Mouse (Mus musculus) embryonic facial prominence, embryonic 10.5 days (tissue): ENCODE results near the gene Ap3b1. TPM values are rescaled to one million over a fixed set of nuclear protein-coding genes. Genes with fewer than 3 reads are reported as not detected.
A peak's percentile ranks its signal among the peaks of the same experiment; 100 is the strongest.

Experiments used
- DNase-seq: peaks from one replicate; pipeline ENCODE4 v3.0.0-alpha.2; 2017; ENCODE audit warnings: low spot score
- H3K27ac ChIP-seq: fragments of 300-500 bp; sonication (generic); replicated peaks from 2 replicates; pipeline ENCODE4 v1.5.1; 2016; ENCODE audit warnings: mild to moderate bottlenecking
- H3K27me3 ChIP-seq: fragments of 300-500 bp; sonication (generic); replicated peaks from 2 replicates; pipeline ENCODE4 v1.6.1; 2016; ENCODE audit warnings: low read depth, mild to moderate bottlenecking; ENCODE audit not compliant: poor library complexity, severe bottlenecking
- H3K36me3 ChIP-seq: fragments of 300-500 bp; sonication (generic); replicated peaks from 2 replicates; pipeline ENCODE4 v1.6.1; 2016; ENCODE audit warnings: mild to moderate bottlenecking, moderate library complexity
- H3K4me1 ChIP-seq: fragments of 300-500 bp; sonication (generic); 2 replicates; pipeline ENCODE4 v1.6.1; 2016
- H3K4me3 ChIP-seq: fragments of 300-500 bp; sonication (generic); 2 replicates; pipeline ENCODE4 v1.5.1; 2016; ENCODE audit warnings: mild to moderate bottlenecking, moderate library complexity
- H3K9me3 ChIP-seq: fragments of 300-500 bp; sonication (generic); 2 replicates; pipeline ENCODE4 v1.6.1; 2016; ENCODE audit warnings: mild to moderate bottlenecking
- WGBS: fragments of 180-500 bp; shearing (Covaris S2); methylation state at CpG from one replicate; pipeline ENCODE4 v1.1.7; 2016; 5-methylcytosine and 5-hydroxymethylcytosine counted together
- polyA plus RNA-seq: library from polyadenylated mRNA; unstranded; fragments of >200 nt; fragmentation: Nextera tagmentation; extraction: Ambion mirVana; gene quantifications from 2 replicates; pipeline ENCODE4 v1.2.1, GENCODE M21; 2016

Ap3b1 gene
- polyA plus RNA-seq, 1 experiment from 2014 or later: 37.7 TPM

DNA sequence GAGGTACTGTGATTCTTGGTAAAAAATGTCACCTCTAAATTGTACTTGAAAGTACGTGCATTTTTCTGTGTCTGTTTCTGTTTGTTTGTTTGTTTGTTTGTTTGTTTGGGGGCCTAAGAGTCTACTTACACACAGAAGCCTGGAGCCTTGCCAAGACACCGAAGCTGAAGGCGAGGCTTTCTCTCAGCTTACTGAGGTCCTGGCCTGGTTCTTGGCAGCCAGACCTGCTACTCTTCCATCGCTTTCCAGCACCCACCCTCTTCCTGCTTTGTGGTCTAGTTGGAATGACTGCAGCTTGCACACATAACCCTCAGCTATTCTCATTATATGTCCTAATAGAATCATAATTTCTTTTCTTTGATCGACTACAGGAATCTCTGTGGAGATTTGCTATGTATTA lies 80.6 kb downstream of the Ap3b1 start:
- DNase-seq: no peak
- peaks cover 23% of the 10 kb centered on the region for H3K36me3 ChIP-seq
- WGBS: 94% methylated on average over 5 of the region's 5 CpGs
- no peak overlapping the region for H3K4me3 ChIP-seq
- H3K27me3 ChIP-seq: no peaks in the 10 kb centered on the region
- H3K27ac ChIP-seq: no peak overlapping the region
- peaks cover 2% of the 10 kb centered on the region; the same call in 1 of the 2 replicates for H3K4me1 ChIP-seq
- H3K9me3 ChIP-seq: no peaks in the 10 kb centered on the region

DNA sequence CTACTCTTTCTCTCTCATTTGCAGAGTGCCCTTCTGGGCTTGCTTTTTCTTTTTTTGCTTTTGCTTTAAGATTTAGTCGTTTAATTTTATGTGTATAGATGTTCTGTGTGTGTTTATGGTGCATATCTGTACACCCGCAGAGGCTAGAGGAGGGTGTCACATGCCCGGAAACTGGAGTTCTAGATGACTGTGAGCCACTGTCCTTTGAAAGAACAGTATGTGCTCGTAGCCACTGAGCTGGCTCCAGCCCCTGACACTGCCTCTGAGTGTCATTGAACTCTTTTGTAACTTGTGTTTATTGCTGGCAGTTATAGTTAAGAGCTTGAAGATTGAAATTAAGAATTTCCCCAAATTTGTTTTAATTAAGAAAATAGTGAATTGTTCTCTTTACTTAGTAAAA lies 82.4 kb downstream of the Ap3b1 start:
- WGBS: 89% methylated on average over 4 of the region's 4 CpGs
- Histone ChIP-seq H3K4me3 (no peak overlapping the region), H3K4me1 (peaks cover 2% of the 10 kb centered on the region; the same call in 1 of the 2 replicates)

DNA sequence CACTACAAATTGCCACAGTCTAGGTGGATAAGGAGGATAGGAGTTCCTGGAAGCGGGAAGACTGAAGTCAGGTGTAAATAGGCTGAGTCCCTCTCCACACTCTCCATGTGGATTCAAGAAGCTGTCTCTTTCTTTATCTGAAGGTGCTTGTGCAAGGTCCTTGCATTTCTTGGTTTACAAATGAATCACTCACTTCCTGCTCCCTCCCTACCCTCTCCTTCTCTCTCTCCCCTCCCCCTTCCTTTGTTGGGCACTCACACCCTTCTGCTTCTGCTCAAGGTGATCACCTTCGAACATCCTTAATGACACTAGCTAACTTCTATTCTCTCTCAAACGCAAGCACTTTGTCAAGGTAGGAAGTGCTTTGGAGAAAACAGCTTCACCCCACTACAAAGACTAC lies 84.7 kb downstream of the Ap3b1 start:
- no peak overlapping the region for H3K4me3 ChIP-seq

More for the DNA sequence above, 82.4 kb downstream of the Ap3b1 start:
- no peak for DNase-seq
- no peaks in the 10 kb centered on the region for H3K27me3 ChIP-seq
- H3K27ac ChIP-seq: no peak overlapping the region
- H3K9me3 ChIP-seq: no peaks in the 10 kb centered on the region
- peaks cover 20% of the 10 kb centered on the region; the same call in 1 of the 2 replicates for H3K36me3 ChIP-seq

DNA sequence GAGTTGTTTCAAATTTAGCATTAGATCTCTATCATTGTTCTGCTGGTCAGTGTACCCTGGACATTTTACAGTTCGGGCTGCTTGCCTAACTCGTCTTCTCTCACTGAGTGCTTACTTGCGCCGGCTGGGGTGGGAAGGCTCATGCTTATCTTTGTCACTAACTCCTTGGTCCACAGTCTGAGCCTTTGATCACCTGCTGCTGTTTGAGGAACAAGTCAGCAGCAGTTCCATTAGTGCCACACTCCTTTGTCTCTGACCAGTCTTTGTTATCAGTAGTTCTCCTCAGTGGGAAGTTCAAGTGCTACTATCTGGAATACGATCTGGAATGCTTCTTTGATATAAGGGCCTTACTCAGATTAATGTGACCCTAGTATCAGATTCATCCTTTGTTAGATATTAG lies 86.3 kb downstream of the Ap3b1 start:
- H3K27ac ChIP-seq: no peak overlapping the region
- no peaks in the 10 kb centered on the region for H3K9me3 ChIP-seq
- H3K27me3 ChIP-seq: no peaks in the 10 kb centered on the region
- peaks cover 2% of the 10 kb centered on the region; the same call in 1 of the 2 replicates for H3K4me1 ChIP-seq
- 87% methylated on average over 5 of the region's 5 CpGs for WGBS
- peaks cover 38% of the 10 kb centered on the region for H3K36me3 ChIP-seq
- DNase-seq: no peak
- no peak overlapping the region for H3K4me3 ChIP-seq

More for the DNA sequence above, 84.7 kb downstream of the Ap3b1 start:
- H3K9me3 ChIP-seq: no peaks in the 10 kb centered on the region
- no peak for DNase-seq
- 81% methylated on average over 3 of the region's 3 CpGs for WGBS
- H3K36me3 ChIP-seq: peaks cover 31% of the 10 kb centered on the region
- no peak overlapping the region for H3K27ac ChIP-seq
- peaks cover 2% of the 10 kb centered on the region; the same call in 1 of the 2 replicates for H3K4me1 ChIP-seq
- no peaks in the 10 kb centered on the region for H3K27me3 ChIP-seq

DNA sequence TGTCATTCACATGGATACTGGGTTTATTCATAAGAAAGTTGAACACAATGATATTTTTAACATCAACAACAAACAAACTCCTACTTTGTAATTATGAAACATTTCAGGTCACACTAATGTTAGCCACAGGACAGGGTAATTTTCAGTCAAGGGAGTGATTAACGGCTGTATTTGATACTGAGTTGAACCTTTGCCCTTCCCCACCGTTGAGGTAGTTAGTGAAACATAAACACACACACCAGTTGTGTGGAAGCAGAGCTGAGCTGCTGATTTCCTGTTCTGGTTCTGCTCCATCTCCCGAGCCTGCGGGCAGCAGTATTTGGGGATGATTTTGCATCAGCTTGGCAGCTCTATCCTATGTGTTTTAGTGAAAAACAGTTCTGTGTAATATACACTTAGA lies 88.2 kb downstream of the Ap3b1 start:
- Histone ChIP-seq H3K9me3 (no peaks in the 10 kb centered on the region), H3K4me1 (peaks cover 2% of the 10 kb centered on the region; the same call in 1 of the 2 replicates), H3K27ac (no peak overlapping the region), H3K27me3 (no peaks in the 10 kb centered on the region), H3K36me3 (peaks cover 33% of the 10 kb centered on the region), H3K4me3 (no peak overlapping the region)
- DNase-seq: no peak
- 41% methylated on average over 4 of the region's 4 CpGs for WGBS

DNA sequence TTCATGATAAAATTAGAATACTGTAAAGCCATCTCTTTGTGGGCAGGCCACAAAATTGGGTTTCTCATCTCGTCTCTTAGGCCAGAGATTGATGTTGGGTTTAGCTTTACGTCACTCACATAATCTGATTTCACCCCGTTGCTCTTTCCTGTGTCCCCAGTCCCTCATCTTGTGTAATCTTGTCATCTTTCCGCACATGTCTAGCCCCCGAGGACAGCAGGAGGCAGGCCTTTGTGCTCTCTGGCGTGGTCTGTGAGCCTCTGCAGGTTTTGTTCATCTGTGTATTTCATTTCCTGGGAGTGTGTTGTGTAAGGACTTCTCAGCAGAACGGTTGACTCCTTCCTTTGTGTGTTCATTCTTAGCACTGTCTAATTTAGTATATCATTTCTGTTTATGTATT lies 90.8 kb downstream of the Ap3b1 start:
- Histone ChIP-seq H3K36me3 (peaks cover 30% of the 10 kb centered on the region), H3K4me3 (no peak overlapping the region), H3K27me3 (no peaks in the 10 kb centered on the region), H3K27ac (no peak overlapping the region), H3K4me1 (no peaks in the 10 kb centered on the region), H3K9me3 (no peaks in the 10 kb centered on the region)
- DNase-seq: no peak
- WGBS: 80% methylated on average over 7 of the region's 7 CpGs

DNA sequence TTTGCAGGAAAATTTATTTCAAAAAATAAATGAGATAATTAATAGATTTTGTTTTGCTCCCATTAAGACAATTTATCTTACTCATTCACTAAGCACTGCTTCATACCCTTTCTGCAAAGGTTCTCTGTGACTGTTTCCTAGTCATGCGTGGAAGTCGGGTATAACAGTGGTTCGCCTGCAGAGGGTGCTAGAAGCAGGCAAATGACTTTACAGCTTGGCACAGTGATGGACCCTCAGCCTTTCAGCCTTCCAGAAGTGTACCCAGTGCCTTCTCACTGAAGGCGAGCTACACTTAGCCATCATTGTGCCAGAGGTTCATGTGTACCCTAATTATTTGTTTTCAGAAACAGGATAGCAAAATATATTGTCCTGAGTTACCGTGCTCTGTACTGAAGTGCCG lies 92.5 kb downstream of the Ap3b1 start:
- Histone ChIP-seq H3K4me3 (no peak overlapping the region), H3K36me3 (peaks cover 39% of the 10 kb centered on the region), H3K27ac (no peak overlapping the region), H3K4me1 (no peaks in the 10 kb centered on the region), H3K9me3 (no peaks in the 10 kb centered on the region), H3K27me3 (no peaks in the 10 kb centered on the region)
- 55% methylated on average over 6 of the region's 6 CpGs for WGBS
- DNase-seq: peak; percentile 45

DNA sequence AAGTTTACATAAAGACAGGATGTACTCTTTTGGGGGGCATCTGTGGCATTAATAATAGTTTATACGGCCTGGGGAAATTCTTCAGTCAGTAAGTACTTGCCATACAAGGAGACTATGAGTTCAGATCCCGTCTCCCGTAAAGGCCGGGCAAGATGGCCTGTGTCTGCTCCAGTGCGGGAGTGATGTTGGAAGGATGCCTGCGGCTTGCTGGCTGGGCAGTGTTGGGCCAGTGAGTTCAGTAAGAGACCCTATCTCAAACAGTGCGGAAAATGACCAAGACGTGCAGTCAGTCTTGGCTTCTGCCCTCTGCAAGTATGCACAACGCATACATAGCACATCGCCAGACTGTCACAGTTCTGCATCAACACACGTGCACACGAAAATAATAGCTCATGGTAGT lies 95.4 kb downstream of the Ap3b1 start:
- no peaks in the 10 kb centered on the region for H3K27me3 ChIP-seq
- no peaks in the 10 kb centered on the region for H3K9me3 ChIP-seq
- no peak overlapping the region for H3K4me3 ChIP-seq
- H3K36me3 ChIP-seq: peaks cover 37% of the 10 kb centered on the region
- H3K4me1 ChIP-seq: 0 out of 2 replicates have a peak, but pooled peaks cover 4% of the 10 kb centered on the region
- 90% methylated on average over 12 of the region's 12 CpGs for WGBS
- no peak overlapping the region for H3K27ac ChIP-seq
- no peak for DNase-seq

DNA sequence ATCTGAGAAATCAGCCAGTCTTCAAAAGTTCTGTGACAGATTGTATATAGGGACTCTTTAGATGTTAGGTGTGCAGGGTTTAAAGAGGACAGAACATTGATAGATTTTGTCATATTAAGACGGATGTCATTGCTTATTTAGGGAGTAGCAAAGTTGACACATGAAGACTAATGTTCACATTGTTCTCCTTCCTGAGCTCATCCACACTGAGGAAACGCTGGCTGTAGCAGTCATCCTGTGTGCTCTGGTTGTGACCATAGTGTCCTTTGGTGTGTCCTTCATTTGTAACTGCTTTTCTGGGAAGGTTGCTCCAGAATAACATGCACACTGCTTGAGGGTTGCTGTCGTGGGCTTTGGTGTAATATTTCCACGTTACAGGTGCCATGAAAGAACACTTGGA lies 100.4 kb downstream of the Ap3b1 start:
- 83% methylated on average over 4 of the region's 4 CpGs for WGBS

DNA sequence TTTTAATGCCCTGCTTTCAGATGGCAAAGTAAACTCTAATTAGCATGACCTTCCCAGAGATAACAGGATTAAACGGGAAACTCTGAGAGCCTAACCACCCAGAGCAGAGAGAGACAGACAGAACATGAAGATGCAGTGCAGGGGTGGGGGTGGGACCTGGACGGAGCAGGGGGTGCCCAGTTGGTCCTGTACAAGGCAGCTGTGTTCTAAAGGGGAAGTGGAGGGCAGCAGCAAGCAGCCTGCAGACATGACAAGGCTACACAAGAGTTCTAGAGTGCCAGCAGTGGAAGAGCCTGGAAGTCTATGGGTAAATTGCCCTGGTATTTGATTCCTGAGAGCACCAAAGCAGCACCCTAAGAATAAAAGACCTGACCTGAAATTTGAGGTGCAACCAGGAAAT lies 105.5 kb downstream of the Ap3b1 start:
- H3K9me3 ChIP-seq: no peaks in the 10 kb centered on the region
- WGBS: 44% methylated on average over 2 of the region's 2 CpGs
- H3K36me3 ChIP-seq: peaks cover 41% of the 10 kb centered on the region
- peaks cover 3% of the 10 kb centered on the region; the same call in 1 of the 2 replicates for H3K4me1 ChIP-seq
- DNase-seq: no peak
- no peaks in the 10 kb centered on the region for H3K27me3 ChIP-seq
- no peak overlapping the region for H3K27ac ChIP-seq
- no peak overlapping the region for H3K4me3 ChIP-seq

More for the DNA sequence above, 100.4 kb downstream of the Ap3b1 start:
- peaks cover 50% of the 10 kb centered on the region for H3K36me3 ChIP-seq
- H3K4me1 ChIP-seq: peaks cover 4% of the 10 kb centered on the region; the same call in 1 of the 2 replicates
- H3K27me3 ChIP-seq: no peaks in the 10 kb centered on the region
- no peaks in the 10 kb centered on the region for H3K9me3 ChIP-seq
- H3K27ac ChIP-seq: no peak overlapping the region
- DNase-seq: no peak
- H3K4me3 ChIP-seq: no peak overlapping the region

DNA sequence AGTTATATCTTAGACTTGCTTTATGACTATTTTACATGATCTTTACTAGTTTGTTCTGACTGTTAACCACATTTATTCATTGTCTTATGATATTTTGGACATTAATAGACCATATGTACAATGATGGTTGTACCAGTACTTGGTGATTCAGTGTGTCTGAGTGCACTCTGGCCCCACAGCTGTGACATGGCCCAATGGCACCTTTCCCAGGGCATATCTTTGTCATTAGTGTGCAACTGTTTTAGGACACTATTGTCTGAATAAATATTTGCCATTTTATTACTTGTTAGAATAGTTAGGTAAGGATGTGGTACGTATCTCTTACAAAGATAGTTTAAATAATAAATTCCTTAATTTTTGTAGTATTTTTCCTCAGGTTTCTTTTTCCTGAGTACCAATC lies 109.8 kb downstream of the Ap3b1 start:
- Histone ChIP-seq H3K9me3 (no peaks in the 10 kb centered on the region), H3K27ac (no peak overlapping the region), H3K4me3 (no peak overlapping the region), H3K4me1 (peaks cover 3% of the 10 kb centered on the region; the same call in 1 of the 2 replicates), H3K36me3 (peaks cover 36% of the 10 kb centered on the region), H3K27me3 (no peaks in the 10 kb centered on the region)
- DNase-seq: no peak
- 97% methylated on average over 1 of the region's 1 CpGs for WGBS

DNA sequence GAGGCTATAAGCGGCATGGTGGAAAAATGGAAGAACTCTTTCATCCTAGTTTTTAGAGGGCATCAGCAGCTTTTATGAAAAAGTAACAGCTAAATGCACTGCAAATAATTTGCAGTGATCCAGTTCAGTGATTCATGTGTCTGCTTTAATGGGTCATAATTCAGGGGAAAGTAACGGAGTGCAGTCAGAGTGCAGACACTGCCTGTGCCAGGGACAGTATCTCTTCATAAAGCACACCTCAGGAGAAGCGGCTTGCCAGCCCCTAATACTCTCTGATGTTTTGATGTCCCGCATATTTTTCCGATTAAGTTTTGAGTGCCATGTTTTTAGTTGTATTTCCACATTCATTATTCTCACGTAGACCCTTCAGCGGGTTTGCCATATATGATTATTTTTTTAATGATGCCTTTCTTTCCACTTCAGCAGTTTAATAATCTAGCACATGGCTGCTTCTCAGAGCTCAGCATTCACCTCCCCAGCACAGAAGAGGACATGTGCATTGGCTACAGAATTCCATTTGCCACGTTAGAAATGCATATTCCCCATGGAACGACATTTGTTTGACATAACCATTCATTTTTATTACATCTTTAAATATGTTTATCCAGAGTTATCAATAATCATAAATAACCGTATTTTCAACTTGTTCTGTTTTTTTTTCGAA lies 112.4 kb downstream of the Ap3b1 start:
- H3K9me3 ChIP-seq: no peaks in the 10 kb centered on the region

DNA sequence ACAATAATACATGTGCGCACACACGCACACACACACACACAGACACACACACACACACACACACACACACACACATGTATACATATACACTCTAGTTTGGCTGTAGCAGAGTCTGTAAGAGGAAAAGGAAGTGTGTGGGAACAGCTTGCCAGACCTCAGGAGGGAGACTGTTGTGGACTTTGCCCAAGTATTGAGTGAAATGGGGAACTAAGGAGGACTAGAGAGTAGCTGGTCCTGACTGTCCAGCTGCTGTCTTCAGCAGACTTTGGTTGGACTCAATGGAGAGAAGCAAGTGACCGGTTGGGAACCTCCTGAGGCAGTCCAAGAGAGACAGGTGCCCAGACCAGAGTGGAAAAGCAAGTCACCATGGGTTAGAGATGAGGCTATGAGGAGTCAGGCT lies 117.4 kb downstream of the Ap3b1 start:
- DNase-seq: no peak
- Histone ChIP-seq H3K36me3 (peaks cover 62% of the 10 kb centered on the region), H3K9me3 (no peaks in the 10 kb centered on the region), H3K27me3 (no peaks in the 10 kb centered on the region), H3K4me1 (no peaks in the 10 kb centered on the region), H3K4me3 (no peak overlapping the region), H3K27ac (no peak overlapping the region)
- 89% methylated on average over 3 of the region's 3 CpGs for WGBS

More for the DNA sequence above, 112.4 kb downstream of the Ap3b1 start:
- no peak for DNase-seq
- 91% methylated on average over 11 of the region's 11 CpGs for WGBS
- no peak overlapping the region for H3K27ac ChIP-seq
- H3K4me1 ChIP-seq: no peaks in the 10 kb centered on the region
- H3K36me3 ChIP-seq: peaks cover 27% of the 10 kb centered on the region
- H3K27me3 ChIP-seq: no peaks in the 10 kb centered on the region
- H3K4me3 ChIP-seq: no peak overlapping the region
